Mouse (Mus musculus) CD4-positive, CD25-positive, alpha-beta regulatory T cell (primary cell): ENCODE measurements around the gene Tspyl1. TPM values are rescaled to one million over a fixed set of nuclear protein-coding genes. Genes with fewer than 3 reads are reported as not detected.

ENCODE experiments used
- polyA plus RNA-seq: library from polyadenylated mRNA; unstranded; fragments of 100-300 nt; shearing (Covaris generic); gene quantifications from one replicate; pipeline ENCODE4 v1.2.1, GENCODE M21; 2017

The Tspyl1 gene
- polyA plus RNA-seq = 64.9 TPM

DNA sequence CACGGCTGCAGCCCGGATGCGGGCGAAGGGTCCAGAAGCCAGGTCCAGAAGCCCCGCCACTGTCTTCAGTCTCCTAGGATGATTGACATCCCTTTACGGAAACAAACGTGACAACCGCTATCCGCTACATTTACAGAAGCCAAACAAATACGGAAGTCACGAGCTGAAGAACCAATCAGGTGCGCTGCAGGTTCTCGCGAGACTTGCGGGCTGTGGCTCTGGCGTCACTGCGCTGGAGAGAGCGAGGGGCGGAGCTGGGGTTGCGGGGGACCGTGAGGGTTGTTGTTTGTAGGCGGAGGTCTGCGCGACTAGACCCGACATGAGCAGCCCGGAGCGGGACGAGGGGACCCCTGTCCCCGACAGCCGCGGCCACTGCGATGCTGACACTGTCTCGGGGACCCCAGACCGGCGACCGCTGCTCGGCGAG is at the start of gene Tspyl1:
Gene Tspyl1 (plus strand): TSS at position 229 of the 427 bp plus-strand sequence.

DNA sequence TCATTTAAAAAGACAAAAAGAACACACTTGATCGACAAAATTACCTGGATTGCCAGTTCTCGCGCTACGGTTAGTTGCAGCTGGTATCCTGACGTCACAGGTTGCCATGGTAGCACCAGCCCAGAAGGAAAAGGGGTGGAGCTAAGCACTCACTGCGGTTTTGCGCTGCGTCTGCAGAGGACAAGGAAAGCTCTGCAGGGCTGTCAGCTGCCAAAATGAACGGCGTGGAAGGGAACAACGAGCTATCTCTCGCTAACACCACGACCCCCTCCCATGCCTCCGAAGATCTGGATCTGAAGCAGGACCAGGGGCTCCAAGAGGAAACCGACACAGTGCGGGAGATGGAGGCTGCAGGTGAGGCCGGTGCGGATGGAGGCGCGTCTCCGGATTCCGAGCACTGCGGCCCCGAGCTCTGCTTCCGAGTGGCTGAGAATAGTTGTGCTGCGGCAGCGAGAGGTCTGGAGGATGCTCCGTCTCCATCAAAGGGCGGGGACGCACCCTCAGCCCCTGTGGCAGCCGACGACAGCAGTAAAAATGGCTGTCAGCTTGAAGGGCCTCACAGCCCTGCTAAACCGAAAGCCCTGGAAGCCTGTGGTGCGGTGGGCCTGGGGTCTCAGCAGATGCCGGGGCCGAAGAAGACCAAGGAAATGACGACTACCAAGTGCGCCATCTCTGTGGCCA is 15.4 kb downstream of the Tspyl1 start, which contains the start of gene Tspyl4:
Gene Tspyl4 (plus strand): TSS at position 144 of the 681 bp plus-strand sequence.

Other genes with a start within 250 kb of the Tspyl1 start
- not detected for gene Trappc3l, start 244.6 kb upstream of the Tspyl1 start, polyA plus RNA-seq
- not detected for gene Calhm4, start 237.9 kb upstream of the Tspyl1 start, polyA plus RNA-seq
- not detected for gene Calhm5, start 185.7 kb upstream of the Tspyl1 start, polyA plus RNA-seq
- gene Calhm6, start 154.2 kb upstream of the Tspyl1 start, polyA plus RNA-seq = 44.5 TPM
- gene Dse, start 74.5 kb upstream of the Tspyl1 start, polyA plus RNA-seq = 4.0 TPM
- 11.8 TPM for gene Tspyl4, start 15.3 kb downstream of the Tspyl1 start, polyA plus RNA-seq
- 0.73 TPM for gene Col10a1, start 107.8 kb downstream of the Tspyl1 start, polyA plus RNA-seq
- 62.7 TPM for gene Nt5dc1, start 136.4 kb downstream of the Tspyl1 start, polyA plus RNA-seq
- gene Frk, start 201.2 kb downstream of the Tspyl1 start, polyA plus RNA-seq = 0.08 TPM